Mouse (Mus musculus) ES-Bruce4 (cell line): ENCODE measurements at regions not wholly inside any gene's neighbourhood (a gene's known extent, or its start where the extent isn't known, plus 50 kb on each side); places are given as distances from the start of the nearest gene placed in this dataset.

ENCODE experiments used
- H3K27ac ChIP-seq: 2 replicates; pipeline ENCODE4 v1.5.1; 2012; ENCODE audit warnings: low read length, inconsistent platforms; ENCODE audit not compliant: insufficient read depth
- H3K27me3 ChIP-seq: 2 replicates; pipeline ENCODE4 v1.6.1; 2012; ENCODE audit warnings: mild to moderate bottlenecking, low read length, inconsistent platforms; ENCODE audit not compliant: control insufficient read depth, poor library complexity, insufficient read depth, severe bottlenecking
- H3K36me3 ChIP-seq: 2 replicates; pipeline ENCODE4 v1.6.1; 2012; ENCODE audit warnings: inconsistent platforms, mild to moderate bottlenecking, low read length, moderate library complexity; ENCODE audit not compliant: control insufficient read depth, poor library complexity, insufficient read depth, severe bottlenecking
- H3K4me1 ChIP-seq: one replicate; pipeline ENCODE4 v1.8.1; 2011; ENCODE audit warnings: low read length; ENCODE audit not compliant: control insufficient read depth, insufficient read depth
- H3K4me3 ChIP-seq: 2 replicates; pipeline ENCODE4 v1.5.1; 2011; ENCODE audit warnings: low read depth, mild to moderate bottlenecking, low read length
- H3K9ac ChIP-seq: 2 replicates; pipeline ENCODE4 v1.6.1; 2012; ENCODE audit warnings: low read depth, mild to moderate bottlenecking, inconsistent platforms; ENCODE audit not compliant: poor library complexity, severe bottlenecking
- H3K9me3 ChIP-seq: replicated peaks from 2 replicates; pipeline ENCODE4 v1.6.1; 2012; ENCODE audit warnings: mild to moderate bottlenecking, low read length, inconsistent platforms; ENCODE audit not compliant: control insufficient read depth, poor library complexity, insufficient read depth, severe bottlenecking
- CTCF ChIP-seq: IDR thresholded peaks from one replicate; pipeline ENCODE4 v1.8.1; 2011; ENCODE audit warnings: low read depth, low read length
- EP300 ChIP-seq: IDR thresholded peaks from 2 replicates; pipeline ENCODE4 v1.6.1; 2011; ENCODE audit warnings: low read depth, low read length; ENCODE audit not compliant: insufficient read depth
- POLR2A ChIP-seq: IDR thresholded peaks from one replicate; pipeline ENCODE4 v1.8.1; 2011; ENCODE audit warnings: low read length; ENCODE audit not compliant: insufficient read depth

DNA sequence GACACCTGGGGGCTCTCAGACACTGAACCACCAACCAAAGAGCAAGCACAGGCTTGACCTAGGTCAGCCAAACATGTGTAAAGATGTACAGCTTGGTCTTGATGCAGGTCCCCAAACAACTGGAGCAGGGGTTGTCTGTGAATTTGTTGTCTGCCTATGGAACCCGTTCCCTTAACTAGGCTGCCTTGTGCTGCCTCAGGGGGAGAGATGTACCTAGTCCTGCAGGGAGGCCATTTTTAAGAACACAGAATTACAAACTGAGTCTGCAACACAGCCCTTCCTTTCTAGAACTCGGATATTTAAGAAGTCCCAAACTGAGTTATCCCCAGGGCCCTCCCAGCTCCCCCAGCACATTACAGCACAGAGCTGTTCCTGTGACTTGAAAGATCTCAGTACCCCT lies 57.5 kb upstream of the Lama4 start:
- Histone ChIP-seq H3K27me3 (no peaks in the 10 kb centered on the region), H3K4me3 (no peak overlapping the region), H3K9me3 (no peaks in the 10 kb centered on the region), H3K9ac (no peak overlapping the region), H3K4me1 (peaks cover 2% of the 10 kb centered on the region), H3K27ac (no peak overlapping the region), H3K36me3 (no peaks in the 10 kb centered on the region)
- TF ChIP-seq EP300 (no peak), CTCF (no peak), POLR2A (no peak)

DNA sequence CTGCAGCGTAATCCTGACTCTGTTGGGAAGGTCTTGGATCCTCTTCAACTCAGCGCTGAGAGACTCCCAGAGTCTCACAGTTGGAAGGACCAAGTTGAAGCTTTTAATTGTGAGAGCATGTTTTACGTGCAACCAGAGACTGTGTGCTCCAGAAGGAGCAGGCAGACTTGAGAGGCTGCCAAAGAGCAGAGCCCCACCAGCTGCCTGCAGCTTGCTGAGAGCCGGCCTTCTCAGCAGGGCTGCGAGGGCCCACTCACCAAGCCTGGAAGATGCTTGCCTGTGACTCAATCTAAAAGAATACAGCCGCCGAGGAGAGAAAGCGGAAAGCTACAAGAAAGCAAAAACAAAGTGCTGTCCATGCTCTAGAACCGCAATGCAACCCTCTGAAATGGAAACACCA lies 57.0 kb upstream of the Lama4 start:
- no peak overlapping the region for H3K4me3 ChIP-seq
- no peak overlapping the region for H3K9ac ChIP-seq
- H3K36me3 ChIP-seq = no peaks in the 10 kb centered on the region
- TF ChIP-seq CTCF (no peak), EP300 (no peak), POLR2A (no peak)
- H3K4me1 ChIP-seq = peaks cover 2% of the 10 kb centered on the region
- no peaks in the 10 kb centered on the region for H3K9me3 ChIP-seq
- no peaks in the 10 kb centered on the region for H3K27me3 ChIP-seq
- H3K27ac ChIP-seq = no peak overlapping the region

DNA sequence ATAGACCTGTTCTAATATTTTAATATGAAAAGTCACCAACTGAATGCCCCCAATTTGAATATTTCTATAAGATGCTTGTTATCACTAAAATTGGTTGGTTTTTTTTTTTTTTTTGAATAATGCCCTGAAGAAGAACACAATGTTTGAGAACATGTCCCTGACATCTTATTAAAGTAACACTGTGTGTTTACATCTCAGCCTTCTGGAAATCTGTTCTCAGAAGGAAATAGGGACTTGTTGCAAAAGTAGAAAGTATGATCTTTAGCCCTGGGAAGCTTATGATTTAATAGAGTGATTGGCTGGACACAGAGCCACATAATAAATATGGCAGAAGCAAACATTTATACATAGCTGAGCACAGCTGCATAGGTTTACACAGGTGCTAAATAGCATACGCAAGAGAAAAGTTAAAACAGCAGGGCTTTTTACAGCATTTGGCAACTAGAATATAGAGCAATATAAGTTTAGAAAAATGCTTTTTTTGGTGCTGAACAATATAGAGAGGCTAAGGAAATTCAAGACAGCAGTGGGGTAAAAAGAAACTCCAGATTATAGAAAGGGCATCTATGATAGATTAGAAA lies 56.1 kb upstream of the Lama4 start:
- H3K36me3 ChIP-seq = no peaks in the 10 kb centered on the region
- no peaks in the 10 kb centered on the region for H3K27me3 ChIP-seq
- H3K4me1 ChIP-seq = peaks cover 2% of the 10 kb centered on the region
- H3K9ac ChIP-seq = no peak overlapping the region
- TF ChIP-seq CTCF (no peak), POLR2A (no peak), EP300 (no peak)
- H3K4me3 ChIP-seq = no peak overlapping the region
- H3K27ac ChIP-seq = no peak overlapping the region
- H3K9me3 ChIP-seq = no peaks in the 10 kb centered on the region

DNA sequence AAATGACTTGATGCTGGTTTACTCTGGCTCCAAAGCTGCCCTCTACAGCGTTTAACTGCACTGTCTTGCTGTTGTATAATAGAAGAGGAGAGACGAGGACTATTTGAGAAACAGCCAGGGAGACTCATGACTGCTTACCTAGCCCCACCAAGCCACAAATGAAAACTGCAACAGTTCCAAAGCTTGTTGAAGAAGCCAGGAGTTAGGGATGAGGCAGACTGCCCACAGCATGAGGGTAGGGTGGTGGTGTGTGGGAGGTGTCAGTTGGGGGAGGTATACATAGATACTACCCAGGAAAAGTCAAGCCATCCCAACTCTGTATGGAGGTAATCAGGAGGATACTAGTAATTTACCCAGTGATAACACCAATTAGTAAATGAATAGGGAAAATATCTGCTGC lies 55.5 kb upstream of the Lama4 start:
- Histone ChIP-seq H3K9me3 (no peaks in the 10 kb centered on the region), H3K4me3 (no peak overlapping the region), H3K9ac (no peak overlapping the region), H3K36me3 (no peaks in the 10 kb centered on the region), H3K4me1 (peaks cover 2% of the 10 kb centered on the region), H3K27me3 (no peaks in the 10 kb centered on the region), H3K27ac (no peak overlapping the region)
- TF ChIP-seq EP300 = no peak
- no peak for TF ChIP-seq CTCF
- no peak for TF ChIP-seq POLR2A

DNA sequence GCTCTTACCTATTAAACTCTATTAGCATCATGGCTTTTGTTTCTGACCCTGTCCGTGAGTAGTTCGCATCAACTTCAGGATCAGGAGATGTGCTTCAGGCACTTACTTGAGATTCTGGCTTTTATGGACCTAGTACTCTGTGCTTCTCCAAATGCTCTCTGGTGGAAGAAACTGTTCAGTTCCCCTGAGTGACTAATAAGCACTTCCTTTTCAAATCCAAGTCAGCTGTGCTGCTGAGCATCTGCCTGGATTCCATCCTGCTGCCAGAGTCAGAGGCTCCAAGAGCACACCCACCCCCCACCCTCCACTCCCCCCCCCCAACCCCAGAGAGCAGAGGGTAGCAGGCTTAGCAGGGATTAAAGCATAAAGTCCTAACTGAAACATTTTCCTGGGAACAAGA lies 52.3 kb upstream of the Lama4 start:
- no peaks in the 10 kb centered on the region for H3K36me3 ChIP-seq

More for the DNA sequence above, 52.3 kb upstream of the Lama4 start:
- no peak for TF ChIP-seq EP300
- TF ChIP-seq CTCF = no peak
- TF ChIP-seq POLR2A = no peak
- Histone ChIP-seq H3K27ac (no peak overlapping the region), H3K27me3 (no peaks in the 10 kb centered on the region), H3K4me1 (no peaks in the 10 kb centered on the region), H3K9ac (no peak overlapping the region), H3K4me3 (no peak overlapping the region), H3K9me3 (no peaks in the 10 kb centered on the region)
